Mouse (Mus musculus) ES-Bruce4 (cell line): ENCODE measurements around the gene Olfr577. TPM values are rescaled to one million over a fixed set of nuclear protein-coding genes. Genes with fewer than 3 reads are reported as not detected.

Source experiments
- H3K27ac ChIP-seq: 2 replicates; pipeline ENCODE4 v1.5.1; 2012; ENCODE audit warnings: low read length, inconsistent platforms; ENCODE audit not compliant: insufficient read depth
- H3K27me3 ChIP-seq: 2 replicates; pipeline ENCODE4 v1.6.1; 2012; ENCODE audit warnings: mild to moderate bottlenecking, low read length, inconsistent platforms; ENCODE audit not compliant: control insufficient read depth, poor library complexity, insufficient read depth, severe bottlenecking
- H3K36me3 ChIP-seq: 2 replicates; pipeline ENCODE4 v1.6.1; 2012; ENCODE audit warnings: inconsistent platforms, mild to moderate bottlenecking, low read length, moderate library complexity; ENCODE audit not compliant: control insufficient read depth, poor library complexity, insufficient read depth, severe bottlenecking
- H3K4me1 ChIP-seq: one replicate; pipeline ENCODE4 v1.8.1; 2011; ENCODE audit warnings: low read length; ENCODE audit not compliant: control insufficient read depth, insufficient read depth
- H3K4me3 ChIP-seq: 2 replicates; pipeline ENCODE4 v1.5.1; 2011; ENCODE audit warnings: low read depth, mild to moderate bottlenecking, low read length
- H3K9ac ChIP-seq: 2 replicates; pipeline ENCODE4 v1.6.1; 2012; ENCODE audit warnings: low read depth, mild to moderate bottlenecking, inconsistent platforms; ENCODE audit not compliant: poor library complexity, severe bottlenecking
- H3K9me3 ChIP-seq: replicated peaks from 2 replicates; pipeline ENCODE4 v1.6.1; 2012; ENCODE audit warnings: mild to moderate bottlenecking, low read length, inconsistent platforms; ENCODE audit not compliant: control insufficient read depth, poor library complexity, insufficient read depth, severe bottlenecking
- CTCF ChIP-seq: IDR thresholded peaks from one replicate; pipeline ENCODE4 v1.8.1; 2011; ENCODE audit warnings: low read depth, low read length
- EP300 ChIP-seq: IDR thresholded peaks from 2 replicates; pipeline ENCODE4 v1.6.1; 2011; ENCODE audit warnings: low read depth, low read length; ENCODE audit not compliant: insufficient read depth
- POLR2A ChIP-seq: IDR thresholded peaks from one replicate; pipeline ENCODE4 v1.8.1; 2011; ENCODE audit warnings: low read length; ENCODE audit not compliant: insufficient read depth
- polyA plus RNA-seq: library from polyadenylated mRNA; stranded (reverse); fragments of >200 nt; gene quantifications from 2 replicates; pipeline ENCODE4 v1.2.4, GENCODE M21; 2011; ENCODE audit warnings: low read depth; ENCODE audit not compliant: missing spikeins, insufficient read depth, insufficient read length

The Olfr577 gene
- not detected in 2 replicates for polyA plus RNA-seq

DNA sequence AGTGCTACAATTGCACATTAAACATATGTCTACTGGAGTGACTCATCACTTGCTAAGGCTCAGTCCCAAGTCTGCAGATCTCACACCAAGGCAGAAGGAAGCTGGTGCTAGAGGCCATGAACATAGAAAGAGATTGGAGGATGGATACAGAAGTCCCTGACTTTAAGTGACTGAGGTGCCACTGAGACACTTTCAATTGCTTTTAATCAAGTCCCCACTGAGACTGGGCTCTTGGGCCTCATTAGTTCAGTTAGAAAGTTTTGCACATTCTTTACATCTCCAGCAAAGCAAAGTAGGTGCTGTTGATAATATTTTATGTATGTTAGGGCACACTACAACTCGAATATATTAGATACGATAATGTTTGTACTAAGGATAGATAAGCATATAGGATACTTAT, at the start of gene Olfr577:
Gene Olfr577 (minus strand): TSS at position 101 of the 400 bp plus-strand sequence.
- H3K9ac ChIP-seq, result no peak within 1 kb of the TSS
- no peaks in the 10 kb centered on the region for H3K9me3 ChIP-seq
- H3K4me1 ChIP-seq, result no peaks in the 10 kb centered on the region
- H3K4me3 ChIP-seq, result no peak within 1 kb of the TSS
- H3K36me3 ChIP-seq, result no peaks in the 10 kb centered on the region
- H3K27me3 ChIP-seq, result no peaks in the 10 kb centered on the region
- H3K27ac ChIP-seq, result no peak within 1 kb of the TSS
- TF ChIP-seq EP300 (no peak), POLR2A (no peak), CTCF (no peak)

DNA sequence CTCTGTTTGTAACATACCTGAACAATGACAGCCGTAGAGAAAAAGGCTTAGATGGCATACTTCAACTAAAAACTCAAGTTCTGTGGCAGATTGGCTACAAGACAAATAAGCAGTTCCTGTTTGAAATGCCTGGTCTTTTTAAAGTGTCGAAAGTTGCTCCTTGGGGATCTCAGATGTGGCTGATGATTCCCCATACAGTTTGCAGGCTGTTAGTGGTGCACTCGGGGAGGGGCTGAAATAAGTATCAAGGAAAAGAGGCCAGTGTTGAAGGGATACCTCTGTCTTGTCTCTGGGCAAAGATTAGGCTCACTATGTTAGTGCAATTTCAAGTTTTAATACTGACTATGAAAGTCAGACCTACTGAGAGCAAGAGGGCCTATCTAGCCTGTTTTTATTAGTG, 13.5 kb upstream of the Olfr577 start, which contains the start of gene Olfr578:
Gene Olfr578 (minus strand): TSS at position 101 of the 400 bp plus-strand sequence.
- Histone ChIP-seq H3K4me1 (no peaks in the 10 kb centered on the region), H3K36me3 (no peaks in the 10 kb centered on the region), H3K9me3 (no peaks in the 10 kb centered on the region), H3K27me3 (no peaks in the 10 kb centered on the region), H3K27ac (no peak within 1 kb of the TSS), H3K9ac (no peak within 1 kb of the TSS), H3K4me3 (no peak within 1 kb of the TSS)
- TF ChIP-seq EP300 (no peak), CTCF (no peak), POLR2A (no peak)

DNA sequence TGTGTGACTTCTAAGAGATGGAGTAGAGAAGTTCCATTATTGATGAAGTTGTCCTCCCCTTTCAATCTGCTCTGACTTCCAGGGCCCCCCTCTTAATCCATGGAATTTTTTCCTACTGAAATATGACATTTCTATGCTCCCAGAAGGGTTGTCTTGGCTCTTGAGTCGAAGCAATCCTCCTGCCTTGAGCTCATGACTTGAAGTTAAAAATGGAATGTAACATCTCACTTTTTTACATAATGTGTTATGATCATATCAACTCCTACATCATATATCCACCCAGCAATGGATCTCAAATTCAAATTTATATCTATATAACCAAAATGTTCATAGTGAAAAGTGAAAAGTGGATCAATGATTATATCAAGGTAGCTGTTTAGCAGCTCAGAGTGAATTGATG, 1.3 kb downstream of the Olfr577 start:
- Histone ChIP-seq H3K4me3 (no peak overlapping the region), H3K4me1 (no peaks in the 10 kb centered on the region), H3K27ac (no peak overlapping the region), H3K9ac (no peak overlapping the region), H3K27me3 (no peaks in the 10 kb centered on the region), H3K36me3 (no peaks in the 10 kb centered on the region), H3K9me3 (no peaks in the 10 kb centered on the region)
- TF ChIP-seq CTCF, result no peak
- TF ChIP-seq EP300, result no peak
- no peak for TF ChIP-seq POLR2A

- H3K9me3 ChIP-seq, result no peaks in the 10 kb centered on the region
- H3K9ac ChIP-seq, result no peak within 1 kb of the TSS
- no peaks in the 10 kb centered on the region for H3K4me1 ChIP-seq
- no peak for TF ChIP-seq POLR2A
- TF ChIP-seq EP300, result no peak
- TF ChIP-seq CTCF, result no peak
- H3K36me3 ChIP-seq, result no peaks in the 10 kb centered on the region
- no peak within 1 kb of the TSS for H3K4me3 ChIP-seq
- no peak within 1 kb of the TSS for H3K27ac ChIP-seq
- peaks cover 2% of the 10 kb centered on the region; the same call in 1 of the 2 replicates for H3K27me3 ChIP-seq
Observed at GRCm38 (mm10) chr7:102962360-102962759, 13.4 kb downstream of the Olfr577 start, which contains the start of gene Olfr576. Gene Olfr576 (plus strand): TSS chr7:102962660.

- Histone ChIP-seq H3K27me3 (no peaks in the 10 kb centered on the region), H3K36me3 (no peaks in the 10 kb centered on the region), H3K4me1 (no peaks in the 10 kb centered on the region), H3K4me3 (no peak within 1 kb of the TSS), H3K27ac (no peak within 1 kb of the TSS), H3K9me3 (no peaks in the 10 kb centered on the region), H3K9ac (no peak within 1 kb of the TSS)
- no peak for TF ChIP-seq CTCF
- no peak for TF ChIP-seq POLR2A
- TF ChIP-seq EP300, result no peak
Observed at GRCm38 (mm10) chr7:102958593-102958992, 17.1 kb downstream of the Olfr577 start, which contains the start of gene Olfr575. Gene Olfr575 (minus strand): TSS chr7:102958775.

GRCm38 (mm10) chr7:102958137-102958536, 17.6 kb downstream of the Olfr577 start:
- no peaks in the 10 kb centered on the region for H3K27me3 ChIP-seq
- no peak overlapping the region for H3K4me3 ChIP-seq
- no peak overlapping the region for H3K9ac ChIP-seq
- H3K27ac ChIP-seq, result no peak overlapping the region
- no peak for TF ChIP-seq EP300
- TF ChIP-seq CTCF, result no peak
- no peak for TF ChIP-seq POLR2A
- H3K4me1 ChIP-seq, result no peaks in the 10 kb centered on the region
- H3K36me3 ChIP-seq, result no peaks in the 10 kb centered on the region
- H3K9me3 ChIP-seq, result no peaks in the 10 kb centered on the region
